Mouse (Mus musculus): ENCODE measurements around the gene Olfr1102.

Gene Olfr1102

DNA sequence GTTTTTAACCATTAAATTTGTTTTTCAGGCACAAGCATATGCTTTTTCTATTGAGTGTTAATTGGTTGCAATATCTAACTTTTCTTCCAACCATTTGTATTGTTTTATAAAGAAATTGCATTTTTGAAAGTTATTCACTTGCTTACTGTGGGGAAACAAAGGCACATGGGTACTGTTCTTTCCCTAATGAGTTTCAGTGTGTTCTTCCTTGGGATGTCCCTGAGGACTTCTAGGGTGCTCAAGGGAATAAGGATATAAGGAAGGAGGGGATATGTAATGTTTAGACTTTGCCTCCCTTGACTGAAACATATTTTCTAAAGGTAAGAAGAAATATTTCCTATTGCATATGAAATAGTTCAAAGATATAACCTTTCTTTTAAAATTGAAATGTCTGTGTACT is at the start of gene Olfr1102:
Gene Olfr1102 (plus strand): TSS at position 301 of the 400 bp plus-strand sequence.
- DNase-seq (ENCODE audit: low spot score), result no peak

DNA sequence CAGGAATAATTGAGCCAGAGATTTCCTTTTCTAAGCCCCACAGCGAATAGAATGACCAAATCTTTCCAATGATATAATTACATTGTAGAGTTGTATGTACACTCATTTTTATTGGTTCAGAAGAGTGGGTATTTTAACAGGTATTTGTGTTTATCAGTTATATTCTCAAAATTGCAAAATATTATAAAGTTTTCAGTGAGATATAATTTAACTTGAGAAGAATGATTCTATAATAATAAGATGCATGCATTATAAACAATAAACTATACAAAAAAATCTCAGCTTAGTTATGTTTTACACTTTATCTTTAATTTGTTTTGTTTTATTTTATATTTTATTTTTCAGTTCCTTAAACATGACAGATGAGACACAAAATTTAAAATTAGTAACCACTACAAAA is 37.6 kb upstream of the Olfr1102 start, which contains the start of gene Olfr1099:
Gene Olfr1099 (minus strand): TSS at position 101 of the 400 bp plus-strand sequence.
- no peak for DNase-seq (ENCODE audit: low spot score)

DNA sequence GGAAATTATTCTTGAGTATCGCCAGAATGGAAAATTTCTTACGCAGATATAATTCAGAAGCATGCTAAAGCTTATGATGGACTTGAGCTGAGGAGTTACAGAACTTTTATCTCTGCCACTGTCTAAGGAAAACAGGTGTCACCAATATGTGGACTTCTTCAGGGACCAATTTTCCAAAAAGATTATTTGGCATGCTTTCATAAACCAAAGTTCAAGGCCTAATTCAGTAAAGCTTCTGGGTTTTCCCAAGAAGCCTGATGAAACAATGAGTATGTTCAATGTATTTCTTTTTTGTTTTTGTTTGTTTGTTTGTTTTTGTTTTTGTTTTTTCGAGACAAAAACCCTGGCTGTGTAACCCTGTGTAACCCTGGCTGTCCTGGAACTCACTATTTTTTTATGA is 18.3 kb upstream of the Olfr1102 start, which contains the start of gene Olfr1100:
Gene Olfr1100 (minus strand): TSS at position 101 of the 400 bp plus-strand sequence.
- no peak for DNase-seq (ENCODE audit: low spot score)

DNA sequence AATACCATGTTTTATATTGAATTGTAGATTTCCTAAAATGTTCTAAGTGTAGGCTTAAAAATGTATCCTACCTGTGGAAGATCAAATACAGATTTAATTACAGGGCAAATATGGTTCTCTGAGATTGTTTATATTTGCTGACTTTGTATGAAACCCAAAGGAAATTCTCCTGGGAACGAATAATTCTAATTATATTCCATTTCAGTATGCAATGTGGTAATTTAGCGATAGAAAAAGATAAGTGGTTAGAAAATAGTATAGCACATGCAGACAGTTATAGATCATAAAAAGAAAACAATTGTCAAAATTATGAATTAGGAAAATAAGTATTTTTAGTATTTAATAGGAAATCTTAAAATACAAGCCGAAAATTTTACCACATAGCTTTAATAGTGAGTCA is 7.1 kb upstream of the Olfr1102 start, which contains the start of gene Olfr1101:
Gene Olfr1101 (minus strand): TSS at position 101 of the 400 bp plus-strand sequence.
- no peak for DNase-seq (ENCODE audit: low spot score)

DNA sequence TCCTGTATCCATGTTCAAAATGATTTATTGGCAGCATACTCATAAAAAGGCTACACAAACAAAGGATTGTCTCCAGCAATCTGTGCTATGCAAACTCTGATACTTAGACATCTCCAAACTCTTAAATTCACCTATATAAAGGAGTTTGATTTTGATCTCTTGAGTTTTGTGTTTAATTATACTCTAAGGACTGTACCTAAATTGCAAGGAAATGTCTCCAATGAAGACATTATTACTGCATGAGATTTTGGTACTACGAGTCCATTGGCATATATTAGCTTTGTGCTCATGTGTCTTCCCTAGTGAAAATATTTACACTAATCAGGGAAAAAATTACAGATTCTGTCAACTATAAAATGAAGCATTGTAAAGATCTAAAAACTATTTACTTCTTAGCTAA is 28.8 kb downstream of the Olfr1102 start, which contains the start of gene Olfr1104:
Gene Olfr1104 (minus strand): TSS at position 101 of the 400 bp plus-strand sequence.
- DNase-seq (ENCODE audit: low spot score), result no peak

DNA sequence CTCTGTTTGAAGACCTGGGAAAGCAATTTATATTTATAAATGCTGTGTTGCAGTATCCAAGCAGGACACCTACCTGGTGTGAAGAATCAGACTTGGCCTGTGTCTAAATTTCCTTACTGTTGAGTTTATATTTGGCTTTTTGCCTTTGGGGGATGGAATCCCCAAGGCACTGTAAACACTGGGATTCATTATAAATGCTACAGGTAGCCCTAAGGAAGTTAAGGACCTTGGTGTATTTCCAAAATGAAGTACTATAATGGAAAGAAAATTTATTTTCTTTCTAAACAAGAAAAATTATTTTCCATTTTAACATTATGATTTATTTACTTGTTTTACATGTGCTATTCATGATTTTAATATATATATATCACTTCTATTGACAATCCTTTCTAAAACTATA is 38.2 kb downstream of the Olfr1102 start, which contains the start of gene Olfr1105:
Gene Olfr1105 (minus strand): TSS at position 101 of the 400 bp plus-strand sequence.
- no peak for DNase-seq (ENCODE audit: low spot score)

DNA sequence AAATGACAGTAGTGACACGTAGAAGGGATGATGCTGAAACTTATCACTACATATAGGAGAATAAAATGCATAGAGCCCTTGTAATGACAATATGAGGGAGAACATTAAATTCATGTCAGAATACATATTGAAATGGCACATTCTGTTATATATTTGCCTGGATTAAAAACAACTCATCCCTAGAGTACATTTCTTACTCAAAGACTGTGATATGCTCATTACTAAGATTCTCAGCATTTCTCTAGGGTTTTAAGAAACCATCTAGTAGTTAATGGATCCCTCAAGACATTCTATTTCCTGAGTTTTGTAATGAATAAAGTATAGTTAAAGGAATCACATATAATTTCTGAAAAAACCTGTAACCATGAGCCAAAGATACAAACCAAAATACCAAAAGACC is 54.0 kb downstream of the Olfr1102 start, which contains the start of gene Olfr1106:
Gene Olfr1106 (minus strand): TSS at position 101 of the 400 bp plus-strand sequence.
- no peak for DNase-seq (ENCODE audit: low spot score)

Data from ovary, postnatal 36 days (tissue).